Mouse (Mus musculus) olfactory bulb, adult 2 months (tissue): ENCODE measurements around the gene Rnf169. TPM values are rescaled to one million over a fixed set of nuclear protein-coding genes. Genes with fewer than 3 reads are reported as not detected.
"Not testable (repeated sequence)": the region's sequence is repeated elsewhere in the genome, so short reads cannot be mapped to it uniquely, and the experiment has no call there.

Source experiments
- H3K27ac ChIP-seq: fragments of 200-500 bp; 2 replicates; pipeline ENCODE4 v1.5.1; 2012; ENCODE audit warnings: low read depth, low read length; ENCODE audit not compliant: insufficient read depth
- H3K4me1 ChIP-seq: fragments of 200-500 bp; 2 replicates; pipeline ENCODE4 v1.6.1; 2012; ENCODE audit warnings: low read length; ENCODE audit not compliant: control insufficient read depth, insufficient read depth
- H3K4me3 ChIP-seq: fragments of 200-500 bp; 2 replicates; pipeline ENCODE4 v1.5.1; 2012; ENCODE audit warnings: mild to moderate bottlenecking, low read depth, low read length, moderate library complexity; ENCODE audit not compliant: insufficient read depth
- CTCF ChIP-seq: fragments of 200-500 bp; IDR thresholded peaks from 2 replicates; pipeline ENCODE4 v1.5.1; 2012; ENCODE audit warnings: low read depth, mild to moderate bottlenecking, low read length, moderate library complexity; ENCODE audit not compliant: insufficient read depth
- POLR2A ChIP-seq: fragments of 200-500 bp; IDR thresholded peaks from 2 replicates; pipeline ENCODE4 v1.6.1; 2012; ENCODE audit warnings: mild to moderate bottlenecking, low read depth, low read length, moderate library complexity; ENCODE audit not compliant: insufficient read depth
- WGBS: fragments of 180-500 bp; shearing (Covaris S2); methylation state at CpG from one replicate; pipeline ENCODE4 v1.1.7; 2018; 5-methylcytosine and 5-hydroxymethylcytosine counted together
- polyA plus RNA-seq: library from polyadenylated mRNA; stranded (reverse); fragments of >200 nt; gene quantifications from 2 replicates; pipeline ENCODE4 v1.2.4, GENCODE M21; 2012; ENCODE audit warnings: low replicate concordance; ENCODE audit not compliant: missing spikeins, insufficient read depth, insufficient read length

Rnf169 gene
- polyA plus RNA-seq, 1 experiment, result 42.4 TPM

DNA sequence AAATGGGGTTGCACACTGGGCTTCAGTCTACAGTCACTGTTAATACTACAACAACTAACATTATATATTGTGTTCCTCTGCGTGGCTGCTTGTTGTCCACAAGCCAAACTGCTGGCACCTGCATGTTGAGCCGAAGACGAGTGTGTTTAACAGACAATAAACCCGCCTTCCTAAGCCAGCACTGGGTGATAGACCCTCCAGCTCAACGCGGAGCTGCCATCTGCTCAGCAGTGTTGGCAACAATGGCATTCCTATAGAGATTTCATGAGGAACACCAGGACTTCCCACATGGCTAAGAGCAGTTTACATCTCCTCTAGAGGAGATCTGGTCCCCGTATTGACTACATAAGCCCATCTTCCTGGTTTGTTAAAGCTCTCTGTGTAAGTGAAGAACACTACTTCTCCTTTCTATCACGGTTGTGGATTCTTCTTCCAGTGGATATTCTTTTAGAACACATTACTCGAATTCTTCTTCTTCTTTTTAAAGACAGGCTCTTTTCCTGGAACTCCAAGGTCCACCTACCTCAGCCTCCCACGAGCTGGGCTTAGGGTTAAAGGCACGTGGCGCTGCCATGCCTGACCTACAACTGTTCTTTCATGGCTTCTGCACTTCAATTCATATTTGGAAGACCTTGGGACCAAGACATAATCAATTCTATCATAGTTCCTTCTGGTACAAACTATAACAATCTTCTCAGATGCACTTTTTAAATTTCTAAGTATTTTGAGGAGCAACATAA lies 22.9 kb downstream of the Rnf169 start:
- TF ChIP-seq POLR2A, result no peak
- no peak for TF ChIP-seq CTCF
- Histone ChIP-seq H3K27ac (no peak overlapping the region), H3K4me1 (peaks cover 11% of the 10 kb centered on the region), H3K4me3 (no peak overlapping the region)
- 61% methylated on average over 12 of the region's 12 CpGs for WGBS

DNA sequence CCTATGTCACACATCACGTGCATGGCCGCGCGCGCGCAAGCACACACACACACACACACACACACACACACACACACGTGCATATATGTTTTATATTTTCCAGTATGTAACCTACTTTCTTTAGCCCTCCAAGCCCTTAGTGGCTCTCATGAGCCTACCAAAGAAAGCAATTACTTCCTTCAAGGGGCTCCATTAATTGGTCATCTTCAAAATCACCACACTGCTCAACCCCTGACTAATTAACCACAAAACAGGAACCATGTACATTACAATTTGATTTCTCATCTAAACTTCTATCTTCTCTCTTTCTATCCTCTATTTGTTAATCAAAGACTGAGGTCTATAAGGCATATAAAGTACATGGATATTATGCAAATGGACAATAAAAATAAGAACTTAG lies 24.2 kb downstream of the Rnf169 start:
- TF ChIP-seq CTCF (no peak), POLR2A (no peak)
- WGBS, result over 99% methylated on average over 7 of the region's 7 CpGs
- Histone ChIP-seq H3K27ac (no peak overlapping the region), H3K4me1 (peaks cover 11% of the 10 kb centered on the region), H3K4me3 (no peak overlapping the region)

DNA sequence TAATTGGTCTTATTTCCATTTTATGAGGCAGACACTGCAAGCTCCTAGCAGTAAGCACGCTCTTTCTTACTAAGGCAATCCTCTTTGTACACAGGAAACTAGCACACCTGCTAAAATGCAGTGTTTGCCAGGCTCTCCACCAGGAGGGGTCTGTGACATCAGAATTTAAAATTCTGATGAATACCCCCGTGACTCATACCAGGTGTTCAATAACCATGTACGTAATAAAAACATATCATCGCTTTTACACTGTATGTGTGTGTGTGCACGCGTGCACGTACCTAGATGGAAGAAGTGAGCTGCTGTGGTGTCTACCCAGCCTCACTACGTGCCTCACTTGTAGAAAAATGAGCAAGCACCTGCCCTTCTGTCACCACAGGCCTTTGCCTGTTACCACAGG lies 26.0 kb downstream of the Rnf169 start:
- WGBS, result 88% methylated on average over 8 of the region's 8 CpGs
- H3K27ac ChIP-seq, result 0 out of 2 replicates have a peak overlapping the region, but pooled peaks have one; percentile 40
- TF ChIP-seq POLR2A (no peak), CTCF (no peak)
- H3K4me1 ChIP-seq, result peaks cover 11% of the 10 kb centered on the region
- H3K4me3 ChIP-seq, result no peak overlapping the region

DNA sequence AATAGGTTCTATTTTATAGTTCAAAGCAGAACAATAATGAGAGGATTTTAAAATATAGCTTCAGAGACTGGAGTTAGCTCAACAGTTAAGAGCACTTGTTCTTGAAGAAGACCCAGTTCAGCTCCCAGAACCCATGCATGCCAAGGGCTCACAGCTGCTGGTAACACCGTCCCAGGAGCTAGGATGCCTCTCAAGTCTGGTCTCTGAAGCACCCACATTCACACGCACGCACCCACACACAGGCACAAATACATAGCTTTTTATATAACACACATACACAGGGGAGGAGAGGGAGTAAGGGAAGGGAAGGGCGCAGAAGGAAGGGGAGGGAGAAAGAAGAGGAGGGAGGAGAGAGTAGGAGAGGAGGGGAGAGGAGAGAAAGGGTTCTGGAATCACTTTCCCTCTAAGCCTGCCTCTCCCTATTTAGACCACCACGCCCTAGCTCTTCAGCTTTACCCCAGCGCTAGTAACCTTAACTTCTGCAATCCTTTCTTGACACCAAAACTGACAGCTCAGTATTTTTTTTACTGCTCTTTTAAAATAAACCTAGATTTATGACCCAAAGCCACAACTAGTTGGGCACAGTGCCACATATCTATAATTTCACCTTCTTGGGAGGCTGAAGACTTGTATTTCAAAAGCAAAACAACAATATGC lies 26.7 kb downstream of the Rnf169 start:
- TF ChIP-seq POLR2A, result no peak
- TF ChIP-seq CTCF, result no peak
- Histone ChIP-seq H3K27ac (peak overlapping the region; percentile 79), H3K4me3 (no peak overlapping the region), H3K4me1 (peaks cover 11% of the 10 kb centered on the region)
- 48% methylated on average over 6 of the region's 6 CpGs for WGBS

DNA sequence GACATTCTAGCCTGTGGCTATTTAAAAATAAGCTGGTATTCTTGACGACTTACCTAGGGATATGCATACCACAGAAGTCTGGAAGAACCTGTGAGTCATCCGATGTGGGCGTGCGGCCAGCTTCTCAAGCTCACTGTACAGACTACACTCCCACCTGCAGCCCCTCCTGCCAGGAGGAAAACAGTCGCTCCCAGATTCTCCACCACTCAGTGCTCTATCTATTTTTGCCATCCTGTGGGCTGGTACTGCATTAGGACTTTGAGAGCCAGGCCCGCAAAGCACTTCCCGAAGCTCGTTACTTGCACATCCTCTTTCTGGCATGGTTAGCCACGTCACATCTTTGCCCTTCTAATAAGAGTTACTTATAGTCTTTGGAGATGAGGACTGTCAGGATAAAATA lies 32.9 kb downstream of the Rnf169 start:
- Histone ChIP-seq H3K27ac (0 out of 2 replicates have a peak overlapping the region, but pooled peaks have one; percentile 12), H3K4me1 (peaks cover 7% of the 10 kb centered on the region; the same call in 1 of the 2 replicates), H3K4me3 (no peak overlapping the region)
- 33% methylated on average over 9 of the region's 9 CpGs for WGBS
- TF ChIP-seq CTCF, result no peak
- no peak for TF ChIP-seq POLR2A

DNA sequence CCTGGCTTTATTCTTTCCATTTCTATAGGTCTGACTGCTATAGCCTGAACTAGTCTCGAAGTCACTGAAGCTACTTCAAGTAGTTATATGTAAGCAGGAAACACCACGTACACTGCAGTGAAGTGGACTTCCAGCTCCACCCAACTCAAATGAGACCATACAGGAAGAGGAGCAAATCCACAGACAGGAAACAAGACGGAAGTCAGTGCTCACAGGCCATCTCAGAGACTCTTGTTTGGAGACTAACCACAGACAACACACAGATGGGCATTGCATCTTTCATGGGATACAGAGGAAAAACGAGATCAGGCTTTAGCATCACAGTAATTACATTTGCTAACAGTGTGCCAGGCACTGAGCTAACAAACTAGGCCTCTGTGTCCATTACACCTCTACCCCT lies 33.9 kb downstream of the Rnf169 start:
- 0 out of 2 replicates have a peak overlapping the region, but pooled peaks have one; percentile 22 for H3K27ac ChIP-seq
- H3K4me3 ChIP-seq, result no peak overlapping the region
- peaks cover 7% of the 10 kb centered on the region; the same call in 1 of the 2 replicates for H3K4me1 ChIP-seq
- WGBS, result 82% methylated on average over 4 of the region's 4 CpGs
- no peak for TF ChIP-seq POLR2A
- TF ChIP-seq CTCF, result no peak

DNA sequence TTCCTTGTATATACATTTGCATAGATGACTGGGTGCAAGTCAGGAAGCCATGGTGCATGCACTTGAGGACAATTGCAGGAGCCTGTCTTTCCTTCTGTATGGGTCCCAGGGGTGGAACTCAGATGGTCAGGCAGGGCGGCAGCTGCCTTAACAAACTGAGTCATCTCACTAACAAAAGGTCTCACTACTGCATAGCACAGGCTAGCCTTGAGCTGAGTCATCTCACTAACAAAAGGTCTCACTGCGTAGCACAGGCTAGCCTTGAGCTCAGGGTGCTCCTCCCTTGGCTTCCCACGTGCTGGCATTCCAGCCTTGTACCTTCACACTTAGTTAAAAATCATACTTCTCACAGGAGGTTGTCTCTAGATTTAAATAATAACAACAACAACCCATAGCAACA lies 34.3 kb downstream of the Rnf169 start:
- Histone ChIP-seq H3K4me1 (peaks cover 7% of the 10 kb centered on the region; the same call in 1 of the 2 replicates), H3K27ac (no peak overlapping the region), H3K4me3 (no peak overlapping the region)
- WGBS, result 92% methylated on average over 3 of the region's 3 CpGs
- TF ChIP-seq CTCF, result no peak
- TF ChIP-seq POLR2A, result no peak

DNA sequence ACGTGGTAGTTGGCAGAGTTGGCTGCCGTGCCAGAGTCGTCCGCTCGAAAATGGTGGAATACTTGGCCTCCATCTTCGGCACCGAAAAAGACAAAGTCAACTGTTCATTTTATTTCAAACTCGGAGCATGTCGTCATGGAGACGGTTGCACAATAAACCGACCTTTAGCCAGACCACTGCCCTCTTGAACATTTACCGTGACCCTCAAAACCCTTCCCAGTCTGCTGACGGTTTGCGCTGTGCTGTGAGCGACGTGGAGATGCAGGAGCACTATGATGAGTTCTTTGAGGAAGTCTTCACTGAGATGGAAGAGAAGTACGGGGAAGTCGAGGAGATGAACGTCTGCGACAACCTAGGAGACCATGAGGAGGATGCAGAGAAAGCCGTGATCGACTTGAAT lies 35.2 kb downstream of the Rnf169 start:
- H3K4me3 ChIP-seq, H3K4me1 ChIP-seq, H3K27ac ChIP-seq: not testable (repeated sequence)
- 96% methylated on average over 22 of the region's 22 CpGs for WGBS

DNA sequence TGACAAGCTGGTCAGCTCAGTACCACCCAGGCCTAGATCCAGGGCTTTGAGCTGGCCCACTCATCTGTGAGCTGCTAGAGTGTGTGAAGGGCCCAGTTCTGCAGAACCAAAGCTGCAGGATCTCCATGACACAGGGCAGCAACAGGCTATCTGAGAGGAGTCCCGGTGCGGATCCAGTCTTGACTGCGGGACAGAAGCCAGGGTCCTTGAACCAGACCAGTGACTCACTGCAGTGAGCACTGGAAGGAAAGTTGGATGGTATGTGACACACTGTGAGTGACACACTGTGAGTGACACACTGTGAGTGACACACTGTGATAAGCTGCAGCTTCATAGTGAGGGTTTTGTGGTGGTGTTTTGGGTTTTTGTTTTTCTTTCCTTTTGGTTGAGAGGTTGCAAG lies 35.7 kb downstream of the Rnf169 start:
- Histone ChIP-seq H3K4me1 (peaks cover 7% of the 10 kb centered on the region; the same call in 1 of the 2 replicates), H3K4me3 (no peak overlapping the region), H3K27ac (no peak overlapping the region)
- TF ChIP-seq CTCF (no peak), POLR2A (no peak)
- whole genome bisulfite sequencing, result 96% methylated on average over 3 of the region's 3 CpGs
